Mouse (Mus musculus): ENCODE results near the gene Eif3b. TPM values are rescaled to one million over a fixed set of nuclear protein-coding genes. Genes with fewer than 3 reads are reported as not detected.
"Not testable (repeated sequence)": the region's sequence is repeated elsewhere in the genome, so short reads cannot be mapped to it uniquely, and the experiment has no call there.

The Eif3b gene
- polyA plus RNA-seq, 1 experiment from 2014 or later = 101 TPM

GRCm38 (mm10) chr5:140439117-140439516 is 20.0 kb downstream of the Eif3b start:
- not testable (repeated sequence) for H3K9me3 ChIP-seq (replicated peaks); H3K4me3 ChIP-seq (replicated peaks); H3K27me3 ChIP-seq; ATAC-seq (ENCODE audit: low read depth); H3K9ac ChIP-seq; H3K4me2 ChIP-seq; H3K4me1 ChIP-seq (replicated peaks); H3K27ac ChIP-seq; DNase-seq
- H3K36me3 ChIP-seq = peaks cover 92% of the 10 kb centered on the region
- WGBS (ENCODE audit: insufficient replicate concordance) = 25% methylated on average over 1 of the region's 6 CpGs

- Histone ChIP-seq H3K4me1 (replicated peaks) (no peaks in the 10 kb centered on the region), H3K9me3 (replicated peaks) (no peaks in the 10 kb centered on the region), H3K4me3 (replicated peaks) (no peak overlapping the region), H3K27me3 (no peaks in the 10 kb centered on the region), H3K36me3 (peaks cover 85% of the 10 kb centered on the region), H3K9ac (no peak overlapping the region), H3K27ac (no peak overlapping the region), H3K4me2 (no peak overlapping the region)
- DNase-seq (no peak), ATAC-seq (ENCODE audit: low read depth) (no peak)
- WGBS (ENCODE audit: insufficient replicate concordance) = 91% methylated on average over 3 of the region's 3 CpGs
These were observed 22.3 kb downstream of the Eif3b start for GRCm38 (mm10) chr5:140441406-140441805.

GRCm38 (mm10) chr5:140444012-140444411 is 24.9 kb downstream of the Eif3b start:
- H3K36me3 ChIP-seq = peaks cover 63% of the 10 kb centered on the region
- no peaks in the 10 kb centered on the region for H3K9me3 ChIP-seq (replicated peaks)
- no peak for ATAC-seq (ENCODE audit: low read depth)

GRCm38 (mm10) chr5:140445345-140445744 is 26.2 kb downstream of the Eif3b start, which contains the start of gene Gm4869:
Gene Gm4869 (plus strand): TSS chr5:140445645.
- no peak within 1 kb of the TSS for H3K9ac ChIP-seq
- peaks cover 54% of the 10 kb centered on the region for H3K36me3 ChIP-seq
- no peak within 1 kb of the TSS for H3K4me3 ChIP-seq (replicated peaks)
- WGBS (ENCODE audit: insufficient replicate concordance) = 72% methylated on average over 5 of the region's 5 CpGs
- no peaks in the 10 kb centered on the region for H3K9me3 ChIP-seq (replicated peaks)
- no peaks in the 10 kb centered on the region for H3K4me1 ChIP-seq (replicated peaks)
- 0 out of 2 replicates have a peak, but pooled peaks have one; percentile 18 for ATAC-seq (ENCODE audit: low read depth)
- H3K27me3 ChIP-seq = no peaks in the 10 kb centered on the region
- H3K4me2 ChIP-seq = no peak within 1 kb of the TSS
- no peak within 1 kb of the TSS for H3K27ac ChIP-seq
- DNase-seq = no peak

More at GRCm38 (mm10) chr5:140444012-140444411, 24.9 kb downstream of the Eif3b start:
- no peak overlapping the region for H3K4me2 ChIP-seq
- H3K4me1 ChIP-seq (replicated peaks) = no peaks in the 10 kb centered on the region
- 76% methylated on average over 4 of the region's 4 CpGs for WGBS (ENCODE audit: insufficient replicate concordance)
- H3K27me3 ChIP-seq = no peaks in the 10 kb centered on the region
- no peak overlapping the region for H3K4me3 ChIP-seq (replicated peaks)
- H3K27ac ChIP-seq = no peak overlapping the region
- no peak for DNase-seq
- no peak overlapping the region for H3K9ac ChIP-seq

GRCm38 (mm10) chr5:140446054-140446453 is 26.9 kb downstream of the Eif3b start:
- no peak for DNase-seq
- no peaks in the 10 kb centered on the region for H3K27me3 ChIP-seq
- WGBS (ENCODE audit: insufficient replicate concordance) = 77% methylated on average over 7 of the region's 7 CpGs
- no peak overlapping the region for H3K4me2 ChIP-seq
- no peak for ATAC-seq (ENCODE audit: low read depth)
- peaks cover 47% of the 10 kb centered on the region for H3K36me3 ChIP-seq
- no peaks in the 10 kb centered on the region for H3K4me1 ChIP-seq (replicated peaks)
- no peak overlapping the region for H3K27ac ChIP-seq
- no peaks in the 10 kb centered on the region for H3K9me3 ChIP-seq (replicated peaks)
- H3K9ac ChIP-seq = no peak overlapping the region
- no peak overlapping the region for H3K4me3 ChIP-seq (replicated peaks)

GRCm38 (mm10) chr5:140454488-140454887 is 35.4 kb downstream of the Eif3b start:
- Histone ChIP-seq H3K4me2 (no peak overlapping the region), H3K4me1 (replicated peaks) (no peaks in the 10 kb centered on the region), H3K27me3 (no peaks in the 10 kb centered on the region), H3K36me3 (no peaks in the 10 kb centered on the region), H3K9me3 (replicated peaks) (no peaks in the 10 kb centered on the region), H3K4me3 (replicated peaks) (no peak overlapping the region), H3K27ac (no peak overlapping the region), H3K9ac (no peak overlapping the region)
- DNase-seq = no peak
- ATAC-seq (ENCODE audit: low read depth) = no peak

GRCm38 (mm10) chr5:140455466-140455865 is 36.3 kb downstream of the Eif3b start:
- Histone ChIP-seq H3K27ac (no peak overlapping the region), H3K36me3 (no peaks in the 10 kb centered on the region), H3K4me3 (replicated peaks) (no peak overlapping the region), H3K9ac (no peak overlapping the region), H3K9me3 (replicated peaks) (no peaks in the 10 kb centered on the region), H3K4me1 (replicated peaks) (no peaks in the 10 kb centered on the region), H3K27me3 (no peaks in the 10 kb centered on the region), H3K4me2 (no peak overlapping the region)
- DNase-seq (no peak), ATAC-seq (ENCODE audit: low read depth) (no peak)
- WGBS (ENCODE audit: insufficient replicate concordance) = 55% methylated on average over 2 of the region's 2 CpGs

- DNase-seq (no peak), ATAC-seq (ENCODE audit: low read depth) (no peak)
- Histone ChIP-seq H3K27me3 (no peaks in the 10 kb centered on the region), H3K9ac (no peak overlapping the region), H3K4me2 (no peak overlapping the region), H3K27ac (no peak overlapping the region), H3K36me3 (no peaks in the 10 kb centered on the region), H3K4me3 (replicated peaks) (no peak overlapping the region), H3K9me3 (replicated peaks) (peaks cover 19% of the 10 kb centered on the region; the same call in 1 of the 2 replicates), H3K4me1 (replicated peaks) (no peaks in the 10 kb centered on the region)
- 62% methylated on average over 3 of the region's 3 CpGs for WGBS (ENCODE audit: insufficient replicate concordance)
These were observed 42.3 kb downstream of the Eif3b start for GRCm38 (mm10) chr5:140461476-140461875.

- H3K36me3 ChIP-seq; ATAC-seq (ENCODE audit: low read depth); H3K4me1 ChIP-seq (replicated peaks); H3K4me2 ChIP-seq; H3K27ac ChIP-seq; DNase-seq; H3K27me3 ChIP-seq; H3K4me3 ChIP-seq (replicated peaks); H3K9ac ChIP-seq: not testable (repeated sequence)
- 68% methylated on average over 2 of the region's 2 CpGs for WGBS (ENCODE audit: insufficient replicate concordance)
- H3K9me3 ChIP-seq (replicated peaks) = peaks cover 19% of the 10 kb centered on the region; the same call in 1 of the 2 replicates
These were observed 44.0 kb downstream of the Eif3b start for GRCm38 (mm10) chr5:140463151-140463550.

- H3K9me3 ChIP-seq (replicated peaks) = peaks cover 19% of the 10 kb centered on the region; the same call in 1 of the 2 replicates
- DNase-seq = no peak
- no peak overlapping the region for H3K27ac ChIP-seq
- no peaks in the 10 kb centered on the region for H3K27me3 ChIP-seq
- WGBS (ENCODE audit: insufficient replicate concordance) = 90% methylated on average over 2 of the region's 2 CpGs
- H3K4me1 ChIP-seq (replicated peaks) = no peaks in the 10 kb centered on the region
- no peak for ATAC-seq (ENCODE audit: low read depth)
- no peak overlapping the region for H3K4me3 ChIP-seq (replicated peaks)
- H3K9ac ChIP-seq = no peak overlapping the region
- H3K4me2 ChIP-seq = no peak overlapping the region
- H3K36me3 ChIP-seq = no peaks in the 10 kb centered on the region
These were observed 45.8 kb downstream of the Eif3b start for GRCm38 (mm10) chr5:140464943-140465342.

GRCm38 (mm10) chr5:140472336-140472735 is 53.2 kb downstream of the Eif3b start:
- ATAC-seq (ENCODE audit: low read depth) (no peak), DNase-seq (peak; percentile 26)
- WGBS (ENCODE audit: insufficient replicate concordance) = 60% methylated on average over 3 of the region's 3 CpGs
- Histone ChIP-seq H3K36me3 (no peaks in the 10 kb centered on the region), H3K9me3 (replicated peaks) (0 out of 2 replicates have a peak, but pooled peaks cover 4% of the 10 kb centered on the region), H3K27ac (no peak overlapping the region), H3K27me3 (no peaks in the 10 kb centered on the region), H3K4me2 (no peak overlapping the region), H3K4me1 (replicated peaks) (no peaks in the 10 kb centered on the region), H3K4me3 (replicated peaks) (no peak overlapping the region), H3K9ac (no peak overlapping the region)

GRCm38 (mm10) chr5:140481458-140481857 is 62.3 kb downstream of the Eif3b start:
- Histone ChIP-seq H3K27ac (no peak overlapping the region), H3K9ac (no peak overlapping the region), H3K4me2 (no peak overlapping the region), H3K4me3 (replicated peaks) (no peak overlapping the region), H3K27me3 (no peaks in the 10 kb centered on the region), H3K9me3 (replicated peaks) (no peaks in the 10 kb centered on the region), H3K4me1 (replicated peaks) (no peaks in the 10 kb centered on the region), H3K36me3 (no peaks in the 10 kb centered on the region)
- 59% methylated on average over 4 of the region's 4 CpGs for WGBS (ENCODE audit: insufficient replicate concordance)
- DNase-seq = no peak
- ATAC-seq (ENCODE audit: low read depth) = no peak

Measured in liver, embryonic 13.5 days (tissue).